Mouse (Mus musculus): ENCODE measurements at regions not wholly inside any gene's neighbourhood (a gene's known extent, or its start where the extent isn't known, plus 50 kb on each side); places are given as distances from the start of the nearest gene placed in this dataset.
"Not testable (repeated sequence)": the region's sequence is repeated elsewhere in the genome, so short reads cannot be mapped to it uniquely, and the experiment has no call there.

DNA sequence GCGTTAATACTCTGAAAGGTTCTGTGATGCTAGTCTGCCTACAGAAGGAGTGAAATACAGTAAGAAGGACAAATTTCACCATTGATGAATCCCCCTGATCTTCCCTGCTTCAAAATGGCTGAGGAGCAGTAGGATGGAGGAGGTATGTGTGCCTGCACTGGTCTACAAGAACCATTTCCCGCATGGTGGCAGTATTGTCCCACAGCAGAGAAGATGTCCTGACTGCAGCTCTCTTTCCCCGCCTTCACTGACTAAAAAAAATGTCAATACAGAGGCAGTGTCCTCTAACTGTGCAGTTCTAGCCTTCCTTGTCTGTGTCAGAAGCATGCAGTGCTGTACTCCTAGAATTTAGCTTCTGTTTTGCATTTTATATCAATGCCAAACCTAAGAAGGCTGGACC lies 174.6 kb upstream of the Olfr1324 start:
- DNase-seq (ENCODE audit: low spot score in 2 of 2), result peak in 1 of 2 experiments; percentile 87

DNA sequence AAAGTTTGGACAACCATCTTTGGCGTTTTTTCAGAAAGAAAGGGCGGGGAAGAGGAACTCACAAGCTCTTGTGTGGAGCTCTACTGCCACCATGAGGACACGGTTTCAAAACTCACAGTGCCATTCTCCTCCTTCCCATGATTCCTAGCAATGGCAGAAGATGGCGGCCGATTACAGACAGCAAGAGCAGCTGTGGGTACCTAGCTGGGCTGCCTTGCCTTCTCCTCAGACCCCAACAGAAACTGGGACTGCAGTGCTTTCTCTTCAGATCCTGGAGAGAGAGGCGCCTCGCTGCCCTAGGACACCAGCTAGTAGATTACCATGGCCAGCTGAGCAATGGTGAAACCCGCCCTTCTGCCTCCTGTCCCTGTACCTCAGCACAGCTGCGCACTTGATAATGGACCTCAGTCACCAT lies 174.2 kb upstream of the Olfr1324 start:
- DNase-seq (ENCODE audit: low spot score in 2 of 2), result not testable (repeated sequence)

DNA sequence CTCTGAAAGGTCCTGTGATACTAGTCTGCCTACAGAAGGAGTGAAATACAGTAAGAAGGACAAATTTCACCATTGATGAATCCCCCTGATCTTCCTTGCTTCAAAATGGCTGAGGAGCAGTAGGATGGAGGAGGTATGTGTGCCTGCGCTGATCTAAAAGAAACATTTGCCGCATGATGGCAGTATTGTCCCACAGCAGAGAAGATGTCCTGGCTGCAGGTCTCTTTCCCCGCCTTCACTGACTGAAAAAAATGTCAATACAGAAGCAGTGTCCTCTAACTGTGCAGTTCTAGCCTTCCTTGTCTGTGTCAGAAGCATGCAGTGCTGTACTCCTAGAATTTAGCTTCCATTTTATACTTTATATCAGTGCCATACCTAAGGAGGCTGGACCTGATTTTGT lies 172.0 kb upstream of the Olfr1324 start:
- DNase-seq (ENCODE audit: low spot score in 2 of 2), result peak in 1 of 2 experiments; percentile 63

GRCm38 (mm10) chrX:50599780-50600179 lies 171.5 kb upstream of the Olfr1324 start:
- DNase-seq (ENCODE audit: low spot score in 2 of 2), result no peak

- DNase-seq (ENCODE audit: low spot score in 2 of 2), result not testable (repeated sequence)
Observed at GRCm38 (mm10) chrX:50597626-50598025, 169.3 kb upstream of the Olfr1324 start.

DNA sequence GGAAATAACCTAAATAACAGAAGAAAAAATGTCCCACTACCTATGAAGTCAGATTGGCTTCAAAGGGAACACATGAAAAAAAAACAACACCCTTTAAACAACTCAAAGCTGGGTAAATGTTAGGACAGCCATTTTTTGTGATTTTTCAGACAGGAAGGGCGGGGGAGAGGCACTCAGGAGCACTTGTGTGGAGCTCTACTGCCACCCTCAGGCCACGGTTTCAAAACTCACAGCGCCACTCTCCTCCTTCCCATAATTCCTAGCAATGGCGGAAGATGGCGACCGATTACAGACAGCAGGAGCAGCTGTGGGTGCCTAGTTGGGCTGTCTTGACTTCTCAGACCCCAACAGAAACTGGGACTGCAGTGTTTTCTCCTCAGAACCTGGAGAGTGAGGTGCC lies 168.8 kb upstream of the Olfr1324 start:
- DNase-seq (ENCODE audit: low spot score in 2 of 2), result no peak

- not testable (repeated sequence) for DNase-seq (ENCODE audit: low spot score in 2 of 2)
Observed at GRCm38 (mm10) chrX:50594976-50595375, 166.7 kb upstream of the Olfr1324 start.

DNA sequence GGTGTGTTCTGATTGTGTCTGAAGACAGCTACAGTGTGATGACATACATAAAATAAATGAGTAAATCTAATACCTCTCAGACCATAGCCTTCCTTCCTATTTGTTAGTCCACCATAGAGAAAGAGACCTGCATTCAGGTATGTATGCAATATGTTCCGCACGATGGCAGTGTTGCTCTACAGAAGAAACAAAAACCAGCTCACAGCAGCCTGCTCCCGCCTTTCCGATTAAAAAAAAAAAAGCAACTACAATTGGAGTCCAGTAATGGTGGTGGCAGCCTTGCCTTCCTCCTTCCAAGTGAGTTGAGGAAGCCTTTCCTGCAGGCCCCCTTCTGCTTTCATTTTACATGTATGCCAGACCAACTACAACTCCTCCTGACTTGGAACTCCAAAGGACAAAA lies 163.2 kb upstream of the Olfr1324 start:
- DNase-seq (ENCODE audit: low spot score in 2 of 2), result no peak

DNA sequence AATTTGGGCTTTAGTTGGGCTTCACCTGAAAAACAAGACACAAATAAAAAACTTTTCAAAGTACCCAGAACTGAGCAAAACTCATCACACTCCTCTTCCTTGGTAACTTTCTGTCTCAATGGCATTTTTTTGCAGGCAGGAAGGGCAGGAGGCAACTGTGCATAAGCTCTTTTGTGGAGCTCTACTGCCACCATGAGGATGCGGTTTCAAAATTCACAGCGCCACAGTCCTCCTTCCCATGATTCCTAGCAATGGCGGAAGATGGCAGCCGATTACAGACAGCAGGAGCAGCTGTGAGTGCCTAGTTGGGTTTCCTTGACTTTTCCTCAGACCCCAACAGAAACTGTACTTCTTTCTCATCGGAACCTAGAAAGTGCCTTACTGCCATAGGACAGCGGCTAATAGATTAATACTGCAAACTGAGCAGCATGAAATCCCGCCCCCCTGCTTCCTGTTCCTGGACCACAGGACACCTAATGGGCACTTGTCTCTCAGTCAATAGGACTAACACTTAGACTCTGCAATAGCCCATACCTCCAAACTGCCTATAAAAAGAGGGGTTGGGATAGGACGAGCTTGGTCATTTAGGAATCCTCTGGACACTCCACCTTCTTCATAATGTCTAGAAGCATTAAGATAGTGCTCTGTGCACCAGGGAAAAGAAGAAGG lies 162.5 kb upstream of the Olfr1324 start:
- DNase-seq (ENCODE audit: low spot score in 2 of 2), result no peak

DNA sequence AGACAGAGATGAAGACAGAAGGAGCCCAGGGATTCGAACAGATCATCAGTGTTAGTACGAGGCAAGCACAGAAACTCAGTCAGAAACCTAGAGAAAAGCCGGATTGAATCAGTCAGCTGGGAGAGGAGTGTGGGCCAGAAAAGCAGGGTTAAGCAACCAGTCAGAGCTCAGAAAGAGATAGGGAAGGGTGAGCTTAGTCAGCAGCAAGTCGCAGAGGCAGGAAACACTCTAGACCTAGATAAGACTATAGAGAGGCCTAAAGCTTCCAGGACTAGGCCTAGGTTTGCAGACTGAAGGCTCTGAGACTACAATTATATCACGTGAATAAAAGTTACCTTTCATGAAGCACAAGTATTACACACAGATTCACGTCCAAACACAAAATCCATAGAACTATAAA lies 160.6 kb upstream of the Olfr1324 start:
- DNase-seq (ENCODE audit: low spot score in 2 of 2), result no peak

GRCm38 (mm10) chrX:50583741-50584580 lies 155.7 kb upstream of the Olfr1324 start:
- DNase-seq (ENCODE audit: low spot score in 2 of 2), result peak in 1 of 2 experiments; percentile 37

GRCm38 (mm10) chrX:50580200-50580599 lies 151.9 kb upstream of the Olfr1324 start:
- DNase-seq (ENCODE audit: low spot score in 2 of 2), result no peak

GRCm38 (mm10) chrX:50576824-50577223 lies 148.5 kb upstream of the Olfr1324 start:
- peak in 1 of 2 experiments; percentile 36 for DNase-seq (ENCODE audit: low spot score in 2 of 2)

- DNase-seq (ENCODE audit: low spot score in 2 of 2), result not testable (repeated sequence)
Observed at GRCm38 (mm10) chrX:50572191-50573095, 144.1 kb upstream of the Olfr1324 start.

DNA sequence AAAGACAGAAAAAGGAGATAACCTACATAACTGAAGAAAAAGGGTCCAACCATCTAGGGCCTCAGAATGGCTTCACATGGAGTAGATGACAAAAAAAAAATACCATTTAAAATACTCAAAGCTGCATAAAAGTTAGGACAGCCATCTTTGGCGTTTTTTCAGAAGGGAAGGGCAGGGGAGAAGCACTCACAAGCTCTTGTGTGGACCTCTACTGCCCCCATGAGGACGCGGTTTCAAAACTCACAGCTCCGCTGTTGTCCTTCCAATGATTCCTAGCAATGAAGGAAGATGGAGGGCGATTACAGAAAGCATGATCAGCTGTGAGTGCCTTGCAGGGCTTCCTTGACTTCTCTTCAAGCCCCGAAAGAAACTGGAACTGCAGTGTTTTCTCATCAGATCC lies 140.8 kb upstream of the Olfr1324 start:
- DNase-seq (ENCODE audit: low spot score in 2 of 2), result no peak

- peak in 1 of 2 experiments; percentile 68 for DNase-seq (ENCODE audit: low spot score in 2 of 2)
Observed at GRCm38 (mm10) chrX:50566345-50566744, 138.0 kb upstream of the Olfr1324 start.

DNA sequence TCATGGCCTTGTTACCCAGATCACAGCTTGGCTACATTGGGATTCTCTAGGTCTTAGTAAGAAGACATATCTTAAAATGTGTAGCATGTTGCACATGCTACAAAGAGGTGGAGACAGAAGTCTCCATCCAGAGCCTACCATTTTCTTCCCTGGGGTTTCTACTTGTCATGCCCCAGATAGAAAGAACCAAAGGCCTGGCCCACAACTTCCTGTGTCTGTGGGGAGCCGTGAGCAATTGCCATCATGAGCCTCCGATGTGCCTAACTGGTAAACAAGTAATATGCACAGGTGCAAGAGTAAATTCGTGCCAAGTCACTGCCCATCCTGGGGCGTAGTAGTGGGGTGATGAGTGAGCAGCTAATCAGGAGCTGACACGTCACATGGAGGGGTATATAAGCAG lies 136.7 kb upstream of the Olfr1324 start:
- DNase-seq (ENCODE audit: low spot score in 2 of 2), result not testable (repeated sequence)

- DNase-seq (ENCODE audit: low spot score in 2 of 2), result no peak
Observed at GRCm38 (mm10) chrX:50560915-50561314, 132.6 kb upstream of the Olfr1324 start.

DNA sequence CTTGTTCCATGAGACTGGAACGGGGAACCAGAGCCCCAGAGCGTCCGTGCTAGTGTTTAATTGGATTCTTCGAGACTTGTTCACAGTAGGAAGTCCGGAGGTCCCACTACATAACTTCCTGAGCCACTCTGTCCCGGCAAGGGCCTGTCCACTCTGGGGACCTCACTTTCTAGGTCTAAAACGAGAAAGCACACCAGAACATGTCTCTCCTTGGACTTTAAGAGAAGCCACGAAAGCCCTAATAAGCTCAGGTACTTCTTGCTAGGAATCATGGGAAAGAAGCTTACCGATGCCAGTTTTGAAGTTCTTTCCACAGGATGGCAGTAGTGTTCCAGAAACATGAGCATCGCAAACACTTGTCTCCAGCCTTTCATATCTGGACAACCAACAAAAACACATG lies 122.0 kb upstream of the Olfr1324 start:
- DNase-seq (ENCODE audit: low spot score in 2 of 2), result no peak

DNA sequence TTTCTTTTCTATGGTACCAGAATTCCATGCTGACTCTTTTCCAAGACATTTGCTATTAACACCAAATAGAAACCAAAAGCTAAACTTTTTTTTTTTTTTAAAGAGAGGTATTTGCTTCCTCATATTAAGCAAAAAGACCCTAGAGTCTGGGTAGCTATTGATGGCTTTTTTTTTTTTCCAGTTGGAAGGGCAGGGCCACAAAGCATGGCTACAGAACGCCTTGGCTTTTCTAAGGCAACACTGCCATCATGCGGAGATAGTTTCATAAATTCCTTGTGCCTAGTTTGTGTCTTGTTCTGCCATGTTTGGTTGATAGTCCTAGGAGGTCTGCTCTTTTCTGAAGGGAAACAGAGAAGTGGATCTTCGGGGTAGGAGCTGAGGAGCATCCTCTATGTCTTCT lies 121.4 kb upstream of the Olfr1324 start:
- peak in 1 of 2 experiments; percentile 22 for DNase-seq (ENCODE audit: low spot score in 2 of 2)

- DNase-seq (ENCODE audit: low spot score in 2 of 2), result not testable (repeated sequence)
Observed at GRCm38 (mm10) chrX:50537785-50538159, 109.5 kb upstream of the Olfr1324 start.

Measured in spleen, postnatal 10 days (tissue).